Mouse (Mus musculus): ENCODE data around the gene Ttbk2. TPM values are rescaled to one million over a fixed set of nuclear protein-coding genes. Genes with fewer than 3 reads are reported as not detected.

Ttbk2 gene
- polyA plus RNA-seq, 1 experiment from 2014 or later = 4.9 TPM

DNA sequence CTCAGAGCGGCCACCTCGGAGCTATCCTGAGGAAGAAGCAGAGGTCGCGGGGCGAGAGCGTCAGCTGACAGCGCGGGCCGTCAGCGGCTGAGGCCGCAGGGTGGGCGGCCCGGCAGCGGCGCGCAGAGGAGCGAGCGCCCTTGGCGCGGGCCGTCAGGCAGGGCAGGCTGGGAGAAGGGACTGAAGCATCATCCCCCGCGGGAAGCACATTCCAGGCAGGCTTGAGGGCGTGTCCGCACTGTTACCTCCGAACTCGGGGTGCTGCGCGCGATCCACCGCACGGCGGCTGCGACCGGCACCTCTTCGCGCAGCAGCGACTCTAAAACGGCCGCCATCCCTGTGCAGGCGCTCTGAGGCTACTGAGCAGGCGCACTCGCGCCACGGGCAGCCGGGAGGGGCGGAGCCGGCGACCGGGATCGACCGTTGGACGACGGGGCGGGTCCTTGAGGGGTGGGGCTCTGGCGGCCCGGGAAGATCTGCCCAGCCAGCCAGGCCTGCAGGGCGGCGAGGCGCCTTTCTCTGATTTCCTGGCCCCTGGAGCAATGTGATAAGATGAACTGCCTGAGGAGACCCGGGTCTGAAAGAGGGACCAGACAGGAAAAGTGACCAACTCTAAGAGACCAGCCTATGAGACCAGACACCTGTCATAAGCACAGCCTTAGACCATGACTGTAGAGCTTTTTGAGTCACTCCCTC, 119.1 kb downstream of the Ttbk2 start:
- H3K4me3 ChIP-seq = peak overlapping the region; percentile 100
- peaks cover 35% of the 10 kb centered on the region for H3K4me1 ChIP-seq
- peak overlapping the region; percentile 91 for H3K27ac ChIP-seq (replicated peaks)
- H3K36me3 ChIP-seq (replicated peaks) = peaks cover 26% of the 10 kb centered on the region
- H3K9me3 ChIP-seq = no peaks in the 10 kb centered on the region
- DNase-seq (ENCODE audit: low spot score) = peak; percentile 97
- WGBS = under 1% methylated on average over 61 of the region's 61 CpGs
- no peaks in the 10 kb centered on the region for H3K27me3 ChIP-seq (replicated peaks; ENCODE audit: low read depth, poor library complexity, severe bottlenecking)

- Histone ChIP-seq H3K27ac (replicated peaks) (peak overlapping the region; percentile 91), H3K4me1 (peaks cover 35% of the 10 kb centered on the region), H3K27me3 (replicated peaks; ENCODE audit: low read depth, poor library complexity, severe bottlenecking) (no peaks in the 10 kb centered on the region), H3K36me3 (replicated peaks) (peaks cover 32% of the 10 kb centered on the region), H3K4me3 (peak overlapping the region; percentile 100), H3K9me3 (no peaks in the 10 kb centered on the region)
- WGBS = under 1% methylated on average over 50 of the region's 50 CpGs
- DNase-seq (ENCODE audit: low spot score) = no peak
These were observed 119.7 kb downstream of the Ttbk2 start for GRCm38 (mm10) chr2:120730639-120731166.

- Histone ChIP-seq H3K9me3 (no peaks in the 10 kb centered on the region), H3K36me3 (replicated peaks) (peaks cover 39% of the 10 kb centered on the region), H3K4me1 (peaks cover 35% of the 10 kb centered on the region), H3K27me3 (replicated peaks; ENCODE audit: low read depth, poor library complexity, severe bottlenecking) (no peaks in the 10 kb centered on the region), H3K27ac (replicated peaks) (peak overlapping the region; percentile 91), H3K4me3 (peak overlapping the region; percentile 100)
- DNase-seq (ENCODE audit: low spot score) = peak; percentile 30
- 12% methylated on average over 23 of the region's 23 CpGs for WGBS
These were observed 120.4 kb downstream of the Ttbk2 start for GRCm38 (mm10) chr2:120729775-120730585.

GRCm38 (mm10) chr2:120724176-120724575, 126.2 kb downstream of the Ttbk2 start:
- Histone ChIP-seq H3K4me3 (no peak overlapping the region), H3K36me3 (replicated peaks) (peaks cover 95% of the 10 kb centered on the region), H3K9me3 (no peaks in the 10 kb centered on the region), H3K27ac (replicated peaks) (no peak overlapping the region), H3K27me3 (replicated peaks; ENCODE audit: low read depth, poor library complexity, severe bottlenecking) (no peaks in the 10 kb centered on the region), H3K4me1 (peaks cover 10% of the 10 kb centered on the region)
- 88% methylated on average over 6 of the region's 6 CpGs for WGBS
- no peak for DNase-seq (ENCODE audit: low spot score)

DNA sequence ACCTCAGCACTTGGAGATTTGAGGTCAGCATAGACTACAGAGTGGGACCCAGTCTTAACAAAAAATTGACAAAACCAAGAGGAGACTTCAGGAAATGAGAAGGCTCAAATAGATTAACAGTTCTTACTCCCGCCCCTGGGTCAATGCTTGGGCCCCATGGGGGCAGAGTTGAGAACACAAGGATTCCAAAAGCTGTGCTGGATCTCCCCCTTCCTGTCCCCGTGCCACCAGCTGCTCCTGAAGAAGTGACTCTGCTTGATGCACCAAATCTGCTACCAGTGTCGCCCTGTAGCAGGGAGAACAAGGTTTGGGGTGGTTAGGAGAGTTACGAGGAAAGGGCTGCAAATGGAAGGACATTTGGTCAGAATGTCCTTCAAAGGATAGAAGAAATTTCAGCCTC, 126.8 kb downstream of the Ttbk2 start:
- no peak overlapping the region for H3K4me3 ChIP-seq
- H3K27ac ChIP-seq (replicated peaks) = no peak overlapping the region
- peaks cover 98% of the 10 kb centered on the region for H3K36me3 ChIP-seq (replicated peaks)
- no peaks in the 10 kb centered on the region for H3K27me3 ChIP-seq (replicated peaks; ENCODE audit: low read depth, poor library complexity, severe bottlenecking)
- no peaks in the 10 kb centered on the region for H3K9me3 ChIP-seq
- WGBS = 72% methylated on average over 4 of the region's 4 CpGs
- H3K4me1 ChIP-seq = peaks cover 4% of the 10 kb centered on the region; the same call in 1 of the 2 replicates
- no peak for DNase-seq (ENCODE audit: low spot score)

DNA sequence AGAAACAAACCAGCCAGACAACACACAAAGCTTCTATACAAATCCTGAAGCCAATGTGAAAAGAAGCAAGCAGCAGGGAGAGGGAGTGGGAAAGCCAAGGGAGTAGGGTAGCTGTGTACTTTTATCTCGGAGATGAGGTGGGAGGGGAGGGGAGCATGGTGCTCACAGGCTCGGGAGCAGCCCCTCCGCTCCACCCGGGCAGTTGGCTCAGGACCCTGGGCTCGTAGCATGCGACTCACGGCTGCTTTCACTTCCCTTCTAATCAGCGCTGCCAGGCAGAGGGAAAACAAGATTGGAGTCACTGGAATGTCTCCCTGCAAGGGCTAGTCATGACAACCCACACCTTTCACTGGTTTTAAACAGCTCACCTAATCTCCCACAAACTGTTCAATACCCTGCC, 127.9 kb downstream of the Ttbk2 start:
- H3K9me3 ChIP-seq = no peaks in the 10 kb centered on the region
- WGBS = 81% methylated on average over 8 of the region's 8 CpGs
- H3K27ac ChIP-seq (replicated peaks) = no peak overlapping the region
- no peak for DNase-seq (ENCODE audit: low spot score)
- peaks cover 98% of the 10 kb centered on the region for H3K36me3 ChIP-seq (replicated peaks)
- no peaks in the 10 kb centered on the region for H3K4me1 ChIP-seq
- no peaks in the 10 kb centered on the region for H3K27me3 ChIP-seq (replicated peaks; ENCODE audit: low read depth, poor library complexity, severe bottlenecking)
- H3K4me3 ChIP-seq = no peak overlapping the region

DNA sequence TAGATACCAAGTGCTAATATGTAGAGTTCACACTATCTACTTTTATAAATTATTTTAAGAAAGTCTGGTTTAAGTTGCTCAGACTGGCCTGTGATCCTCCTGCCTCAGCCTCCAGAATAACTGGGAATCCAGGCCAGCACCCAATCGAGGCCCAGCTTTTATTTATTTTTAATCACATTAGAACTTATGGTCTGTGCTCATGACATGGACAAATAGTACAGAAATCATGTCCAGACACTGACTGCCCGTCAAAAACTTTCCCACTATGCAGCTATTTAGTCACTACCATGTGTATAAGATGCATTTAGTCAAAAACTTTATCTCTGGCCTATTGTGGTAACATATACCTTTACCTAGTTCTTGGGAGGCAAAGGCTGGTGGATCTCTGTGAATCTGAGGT, 128.5 kb downstream of the Ttbk2 start:
- WGBS = 93% methylated on average over 2 of the region's 2 CpGs
- no peak for DNase-seq (ENCODE audit: low spot score)
- Histone ChIP-seq H3K4me3 (no peak overlapping the region), H3K27me3 (replicated peaks; ENCODE audit: low read depth, poor library complexity, severe bottlenecking) (no peaks in the 10 kb centered on the region), H3K27ac (replicated peaks) (no peak overlapping the region), H3K4me1 (no peaks in the 10 kb centered on the region), H3K36me3 (replicated peaks) (peaks cover 98% of the 10 kb centered on the region), H3K9me3 (no peaks in the 10 kb centered on the region)

DNA sequence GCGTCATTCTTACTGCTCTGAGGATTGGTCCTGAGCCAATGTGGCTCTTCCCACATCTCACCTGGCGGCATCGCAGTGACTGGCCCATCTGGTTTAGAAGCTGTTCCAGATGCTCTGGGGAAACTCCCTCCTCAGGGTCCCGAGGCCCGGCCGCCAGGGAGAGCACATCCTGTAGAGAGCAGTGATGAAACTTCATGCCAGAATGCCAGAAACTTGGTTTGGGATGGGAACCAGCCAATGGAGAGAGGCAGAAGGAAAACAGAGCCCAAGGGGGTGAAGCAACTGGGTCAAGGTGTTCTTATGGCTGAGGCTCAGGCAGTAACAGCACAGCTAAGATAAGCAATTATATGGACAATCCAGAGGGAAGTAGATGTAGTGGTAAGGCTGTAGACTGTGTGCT, 129.6 kb downstream of the Ttbk2 start:
- Histone ChIP-seq H3K9me3 (no peaks in the 10 kb centered on the region), H3K27ac (replicated peaks) (no peak overlapping the region), H3K4me1 (no peaks in the 10 kb centered on the region), H3K27me3 (replicated peaks; ENCODE audit: low read depth, poor library complexity, severe bottlenecking) (no peaks in the 10 kb centered on the region), H3K4me3 (no peak overlapping the region), H3K36me3 (replicated peaks) (peaks cover 98% of the 10 kb centered on the region)
- 91% methylated on average over 6 of the region's 6 CpGs for WGBS
- DNase-seq (ENCODE audit: low spot score) = no peak

DNA sequence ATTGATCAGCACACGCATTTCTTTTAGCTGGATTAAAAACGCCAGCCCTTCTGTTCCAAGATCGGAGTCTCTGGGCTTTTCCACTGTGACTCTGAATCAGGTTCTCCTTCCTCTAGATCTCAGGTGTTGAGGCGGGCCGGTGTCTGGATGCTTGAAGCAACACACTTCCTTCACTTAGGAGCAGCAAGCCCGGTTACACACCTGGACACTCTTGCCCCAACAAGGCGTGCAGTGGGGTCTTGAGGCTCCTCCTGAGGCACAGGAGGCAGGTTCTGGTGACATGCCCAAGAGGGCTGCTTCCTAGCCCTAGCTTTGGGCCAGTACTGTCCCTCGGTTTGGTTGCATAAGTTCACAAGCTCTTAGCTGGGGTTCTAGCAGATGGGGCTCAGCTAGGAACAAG, 131.9 kb downstream of the Ttbk2 start:
- Histone ChIP-seq H3K9me3 (no peaks in the 10 kb centered on the region), H3K4me3 (no peak overlapping the region), H3K27ac (replicated peaks) (no peak overlapping the region), H3K4me1 (no peaks in the 10 kb centered on the region), H3K27me3 (replicated peaks; ENCODE audit: low read depth, poor library complexity, severe bottlenecking) (no peaks in the 10 kb centered on the region), H3K36me3 (replicated peaks) (peaks cover 98% of the 10 kb centered on the region)
- 94% methylated on average over 8 of the region's 8 CpGs for WGBS
- DNase-seq (ENCODE audit: low spot score) = no peak

DNA sequence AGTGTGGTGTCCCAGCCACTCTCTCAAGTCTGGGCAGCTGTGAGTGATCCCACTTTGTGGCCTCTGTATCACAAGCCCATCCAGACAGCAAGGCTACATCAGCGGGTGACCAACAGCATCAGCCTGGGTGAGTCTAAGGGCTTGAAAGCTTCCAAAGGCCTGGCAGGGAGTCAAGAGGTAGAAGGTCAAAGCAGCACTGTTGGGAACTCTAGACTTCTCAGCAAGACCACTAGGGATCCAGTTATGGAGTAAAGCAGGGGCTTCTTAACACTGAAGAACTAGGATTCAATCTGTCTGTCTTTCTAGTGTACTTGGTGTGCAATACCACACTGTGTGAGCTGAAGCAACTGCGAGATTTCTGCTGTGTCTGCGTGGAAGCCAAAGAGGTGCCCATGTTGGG, 137.0 kb downstream of the Ttbk2 start:
- 92% methylated on average over 3 of the region's 3 CpGs for WGBS
- Histone ChIP-seq H3K4me3 (no peak overlapping the region), H3K27ac (replicated peaks) (no peak overlapping the region), H3K36me3 (replicated peaks) (peaks cover 66% of the 10 kb centered on the region), H3K4me1 (no peaks in the 10 kb centered on the region), H3K9me3 (no peaks in the 10 kb centered on the region), H3K27me3 (replicated peaks; ENCODE audit: low read depth, poor library complexity, severe bottlenecking) (no peaks in the 10 kb centered on the region)
- DNase-seq (ENCODE audit: low spot score) = no peak

DNA sequence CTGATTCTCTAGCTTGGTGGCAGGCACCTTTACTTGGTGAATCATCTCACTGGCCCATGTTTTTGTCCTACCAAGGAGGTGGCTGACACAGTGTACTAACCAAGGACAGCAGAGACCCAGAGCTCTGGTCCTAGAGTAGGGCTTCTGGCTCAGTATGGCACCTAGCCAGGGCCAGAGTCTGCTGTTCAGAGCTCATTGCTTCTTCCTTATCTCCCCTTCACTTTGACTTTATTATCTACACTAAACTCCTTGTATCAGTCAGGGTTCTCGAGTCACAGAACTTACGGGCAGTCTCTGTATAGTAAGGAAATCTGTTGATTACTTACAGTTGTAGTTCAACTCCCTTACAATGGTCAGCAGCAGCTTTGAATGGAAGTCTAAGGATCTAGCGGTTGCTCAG, 139.5 kb downstream of the Ttbk2 start:
- no peak for DNase-seq (ENCODE audit: low spot score)
- H3K36me3 ChIP-seq (replicated peaks) = peaks cover 46% of the 10 kb centered on the region
- WGBS = 94% methylated on average over 3 of the region's 3 CpGs

GRCm38 (mm10) chr2:120710154-120710553, 140.2 kb downstream of the Ttbk2 start:
- H3K4me1 ChIP-seq = peaks cover 4% of the 10 kb centered on the region; the same call in 1 of the 2 replicates

More for the DNA sequence above, 139.5 kb downstream of the Ttbk2 start:
- peaks cover 4% of the 10 kb centered on the region; the same call in 1 of the 2 replicates for H3K4me1 ChIP-seq
- H3K9me3 ChIP-seq = no peaks in the 10 kb centered on the region
- H3K27ac ChIP-seq (replicated peaks) = no peak overlapping the region
- no peaks in the 10 kb centered on the region for H3K27me3 ChIP-seq (replicated peaks; ENCODE audit: low read depth, poor library complexity, severe bottlenecking)
- no peak overlapping the region for H3K4me3 ChIP-seq

DNA sequence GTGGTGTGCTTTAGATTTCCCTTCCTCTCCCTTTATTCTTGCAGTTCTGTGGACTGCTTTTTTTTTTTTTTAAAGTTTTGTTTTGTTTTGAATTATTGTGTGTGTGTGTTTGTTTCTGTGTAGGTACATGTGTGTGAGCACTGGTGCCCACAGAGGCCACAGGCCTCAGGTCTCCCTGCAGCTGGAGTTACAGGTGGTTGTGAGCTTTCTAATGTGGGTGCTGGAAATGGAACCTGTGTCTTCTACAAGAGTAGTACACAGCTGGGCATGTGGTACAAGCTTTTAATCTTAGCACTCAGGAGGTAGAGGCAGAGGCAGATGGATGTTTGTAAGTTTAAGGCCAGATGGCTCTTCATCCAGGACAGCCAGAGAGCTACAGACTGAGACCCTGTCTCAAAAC, 143.4 kb downstream of the Ttbk2 start:
- Histone ChIP-seq H3K9me3 (no peaks in the 10 kb centered on the region), H3K27me3 (replicated peaks; ENCODE audit: low read depth, poor library complexity, severe bottlenecking) (no peaks in the 10 kb centered on the region), H3K4me1 (peaks cover 4% of the 10 kb centered on the region; the same call in 1 of the 2 replicates), H3K36me3 (replicated peaks) (peaks cover 7% of the 10 kb centered on the region), H3K27ac (replicated peaks) (no peak overlapping the region), H3K4me3 (no peak overlapping the region)
- no peak for DNase-seq (ENCODE audit: low spot score)

More at GRCm38 (mm10) chr2:120710154-120710553, 140.2 kb downstream of the Ttbk2 start:
- Histone ChIP-seq H3K4me3 (no peak overlapping the region), H3K9me3 (no peaks in the 10 kb centered on the region), H3K27ac (replicated peaks) (no peak overlapping the region), H3K36me3 (replicated peaks) (peaks cover 38% of the 10 kb centered on the region), H3K27me3 (replicated peaks; ENCODE audit: low read depth, poor library complexity, severe bottlenecking) (no peaks in the 10 kb centered on the region)
- no peak for DNase-seq (ENCODE audit: low spot score)
- WGBS = 91% methylated on average over 3 of the region's 3 CpGs
